Mouse (Mus musculus) regulatory T cell (primary cell): ENCODE results near the gene Tmem218.

Source experiments
- in situ Hi-C: fragments of 300-600 bp; cut with MboI, MseI; formaldehyde crosslinking; loops from one replicate; pipeline ENCODE4 v1.15.1; 2025; ENCODE audit warnings: high pct_unique_total_duplicates

Tmem218 gene

DNA sequence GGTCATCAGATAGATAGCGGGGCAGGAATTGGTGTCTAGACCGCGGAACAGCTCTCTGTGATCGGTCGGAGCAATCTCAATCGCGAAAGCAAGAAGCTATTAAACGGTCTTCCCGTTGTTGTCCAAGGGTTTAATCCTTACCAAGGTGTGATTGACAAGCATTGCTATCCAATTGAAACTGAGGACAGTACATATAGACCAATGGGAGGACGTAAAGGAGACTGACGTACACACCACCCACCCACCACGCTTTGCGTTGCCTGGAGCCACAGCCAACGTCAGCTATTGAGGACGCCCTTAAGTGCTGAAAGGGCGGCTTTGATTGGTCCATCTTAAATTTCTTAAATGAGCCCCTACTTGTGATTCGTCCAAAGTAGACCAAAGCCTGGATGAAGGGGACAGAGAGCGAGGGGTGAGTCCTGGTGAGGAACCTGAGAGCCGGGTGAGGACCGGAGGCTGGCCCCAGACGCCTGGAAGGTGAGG lies at the start of gene Tmem218:
Gene Tmem218, plus strand, starts transcription at position 295 of the 483 bp plus-strand sequence.
- in situ Hi-C loops = no loop called here

DNA sequence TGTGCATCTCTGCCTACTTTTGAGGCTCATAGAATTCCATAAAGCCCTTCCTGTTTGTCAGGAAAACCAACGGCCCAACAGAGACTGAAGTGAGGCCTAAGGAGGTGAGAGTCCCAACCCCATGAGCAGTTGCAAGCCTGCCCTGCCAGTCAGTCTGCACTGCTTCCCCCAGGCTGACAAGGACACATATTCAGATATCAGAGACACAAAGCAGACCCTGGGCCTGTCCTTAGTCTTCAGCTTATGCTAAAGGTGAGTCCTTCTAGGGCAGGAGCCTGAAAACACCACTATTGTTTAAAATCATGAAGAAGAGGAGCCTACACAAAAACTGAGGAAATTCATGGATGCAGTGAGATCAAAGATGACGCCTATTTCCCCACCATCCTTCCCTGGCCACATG lies 47.3 kb upstream of the Tmem218 start:
- in situ Hi-C loops = no loop called here

- in situ Hi-C loops = no loop called here
Measured at GRCm38 (mm10) chr9:37166899-37167298, 41.1 kb upstream of the Tmem218 start.

GRCm38 (mm10) chr9:37173376-37173775 lies 34.6 kb upstream of the Tmem218 start:
- in situ Hi-C loops = no loop called here

GRCm38 (mm10) chr9:37176002-37176401 lies 32.0 kb upstream of the Tmem218 start:
- in situ Hi-C loops = no loop called here

DNA sequence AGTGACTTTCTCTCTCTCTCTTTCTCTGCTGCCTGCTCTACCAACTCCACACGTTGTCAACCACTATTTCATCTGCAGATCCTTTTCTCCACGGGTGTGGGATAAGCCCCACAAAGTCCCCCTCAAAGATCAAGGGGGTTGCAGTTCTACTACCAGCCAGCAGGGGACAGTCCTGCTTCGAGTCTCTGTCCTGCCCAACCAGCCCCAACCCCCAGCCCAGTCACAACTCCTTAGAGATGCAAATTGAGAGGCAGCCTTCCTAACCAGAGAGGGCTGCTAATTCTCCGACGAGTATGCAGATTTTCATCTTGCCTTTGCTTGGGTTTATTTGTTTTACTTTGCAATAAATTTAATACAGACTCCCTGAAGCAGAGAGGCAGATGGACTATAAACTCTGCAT lies 30.9 kb upstream of the Tmem218 start:
- in situ Hi-C loops = no loop called here

DNA sequence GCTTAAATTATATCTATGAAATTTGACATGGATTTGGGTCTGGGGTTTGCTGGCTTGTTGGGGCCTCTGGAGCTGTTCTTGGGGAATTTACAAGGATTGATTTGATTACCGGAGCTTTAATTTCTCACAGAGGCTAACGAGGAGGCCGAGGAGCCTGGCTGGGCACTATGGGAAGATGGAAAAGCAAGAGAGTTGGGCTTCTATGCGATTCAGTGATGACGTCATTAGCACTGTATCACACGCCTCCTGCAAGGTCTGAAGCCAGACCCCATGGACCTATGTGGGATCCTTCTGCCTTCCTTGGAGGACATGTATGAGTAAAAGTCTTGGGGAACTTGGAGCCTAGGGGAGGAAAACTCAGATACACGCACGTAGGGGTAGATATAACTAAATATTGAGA lies 30.5 kb upstream of the Tmem218 start:
- in situ Hi-C loops = no loop called here

- in situ Hi-C loops = no loop called here
Measured at GRCm38 (mm10) chr9:37178911-37179310, 29.1 kb upstream of the Tmem218 start.

DNA sequence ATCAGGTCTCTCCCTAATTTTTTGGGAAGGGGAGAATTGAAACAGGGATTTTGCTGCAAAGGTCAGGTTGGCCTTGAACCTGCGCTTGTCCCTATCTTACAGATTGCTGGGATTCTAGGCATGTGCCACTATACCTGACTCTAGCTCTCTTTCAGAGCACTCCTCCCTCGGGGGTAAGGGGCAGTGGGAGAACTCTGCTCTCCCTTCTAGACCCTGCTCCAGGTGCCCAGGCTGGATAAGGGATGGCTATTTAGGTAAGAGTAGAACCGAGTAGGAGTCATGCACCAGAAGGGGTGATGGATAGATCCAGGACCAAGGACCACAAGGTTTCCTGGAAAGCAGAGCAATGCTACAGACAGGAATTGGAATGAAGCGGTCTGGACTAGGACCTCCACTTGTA lies 28.4 kb upstream of the Tmem218 start:
- in situ Hi-C loops = no loop called here

DNA sequence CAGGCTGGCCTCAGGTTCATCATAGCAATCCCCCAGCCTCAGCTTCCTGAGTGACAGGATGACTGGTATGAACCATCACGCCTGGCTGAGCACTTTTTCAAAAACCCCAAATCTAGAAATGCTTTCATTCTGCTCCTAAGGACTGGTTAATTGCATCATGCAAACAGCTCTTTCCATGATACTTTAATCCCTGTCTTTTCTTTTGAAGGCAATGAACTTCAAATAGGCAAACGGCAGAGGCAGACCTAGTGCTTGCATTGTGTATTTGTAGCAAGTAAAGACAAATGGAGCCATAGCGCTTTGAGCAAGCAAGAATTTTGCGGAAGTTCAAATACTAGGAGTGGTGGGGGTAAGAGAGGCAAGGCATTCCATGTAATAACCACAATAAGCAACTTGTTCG lies 26.4 kb upstream of the Tmem218 start:
- in situ Hi-C loops = no loop called here

DNA sequence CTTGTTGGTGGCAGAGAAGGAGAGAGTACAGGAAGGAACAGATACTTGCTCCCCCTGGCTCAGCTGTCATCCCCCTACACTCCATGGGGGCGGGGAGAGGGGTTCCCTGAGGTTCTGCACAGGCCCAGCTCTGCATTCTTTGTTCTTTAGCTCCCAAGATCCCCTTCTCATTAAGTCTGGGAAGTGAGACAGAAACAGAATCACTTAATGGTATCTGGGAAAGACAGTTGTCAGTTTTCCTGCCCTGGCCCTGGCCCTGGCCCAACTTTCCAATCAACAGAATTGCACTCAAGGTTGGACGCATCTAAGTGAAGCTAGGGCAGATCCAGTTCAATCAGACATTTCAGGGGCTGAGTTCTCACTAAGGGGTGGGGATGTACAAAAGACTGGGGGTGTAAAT lies 24.8 kb upstream of the Tmem218 start:
- in situ Hi-C loops = no loop called here

- in situ Hi-C loops = no loop called here
Measured at GRCm38 (mm10) chr9:37187407-37187806, 20.6 kb upstream of the Tmem218 start.

DNA sequence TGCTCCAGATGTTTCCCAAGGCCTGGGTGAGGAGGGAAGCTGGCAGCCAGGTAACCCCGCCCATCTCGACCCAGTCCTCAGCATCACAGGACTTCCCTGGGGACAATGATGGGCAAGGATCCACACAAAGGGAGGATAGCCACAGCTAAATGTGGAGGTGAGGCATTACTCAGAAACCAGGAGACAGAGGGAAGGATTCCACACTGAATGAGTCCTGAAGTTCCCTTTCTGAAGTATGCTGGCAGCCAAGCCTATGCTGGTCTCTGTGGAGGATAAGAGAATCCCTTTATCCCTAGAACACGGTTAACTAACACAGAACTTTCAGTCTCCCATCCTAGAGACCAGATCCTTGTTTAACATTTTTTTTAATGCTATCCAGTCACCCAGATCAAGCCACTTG lies 20.0 kb upstream of the Tmem218 start:
- in situ Hi-C loops = no loop called here

DNA sequence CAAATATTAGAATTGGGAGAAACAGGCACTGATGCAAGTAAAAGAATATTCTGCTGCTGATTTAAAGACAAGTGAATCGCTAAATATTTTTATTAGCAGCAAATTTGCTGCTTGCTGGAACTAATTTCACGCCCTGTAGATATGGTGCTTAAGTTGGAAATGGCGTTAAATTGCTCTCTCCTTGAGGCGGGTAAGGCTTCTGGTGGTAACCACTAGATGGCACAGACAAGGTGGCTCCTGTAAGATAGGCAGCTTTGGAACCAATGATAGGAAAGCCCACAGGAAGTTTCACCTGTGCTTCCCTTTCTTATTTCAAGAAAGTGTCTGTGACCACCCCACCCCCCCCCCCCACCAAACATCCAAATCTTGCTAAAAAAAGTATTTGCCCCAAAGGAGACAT lies 11.0 kb upstream of the Tmem218 start:
- in situ Hi-C loops = no loop called here

- in situ Hi-C loops = no loop called here
Measured at GRCm38 (mm10) chr9:37200414-37200813, 7.6 kb upstream of the Tmem218 start.

DNA sequence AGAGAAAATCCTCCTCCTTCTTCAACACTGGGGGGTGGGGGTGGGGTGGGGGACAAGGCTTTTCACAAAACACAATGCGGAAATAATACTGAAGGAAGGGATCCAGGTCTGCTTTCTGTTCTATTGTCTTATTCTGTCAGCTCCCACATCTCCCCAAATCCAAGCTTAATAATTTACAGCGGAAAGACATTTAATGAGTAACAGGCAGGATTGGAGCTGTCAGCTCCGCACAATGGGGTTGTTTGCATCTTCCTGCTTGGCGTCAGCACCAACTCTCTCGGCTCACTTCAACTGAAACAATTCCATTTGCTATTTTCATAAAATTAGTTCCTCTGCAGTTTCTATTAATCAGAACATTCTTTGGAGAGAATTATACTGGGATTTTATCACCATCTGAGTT lies 4.1 kb upstream of the Tmem218 start:
- in situ Hi-C loops = no loop called here

- in situ Hi-C loops = no loop called here
Measured at GRCm38 (mm10) chr9:37213060-37213738, 5.2 kb downstream of the Tmem218 start.

DNA sequence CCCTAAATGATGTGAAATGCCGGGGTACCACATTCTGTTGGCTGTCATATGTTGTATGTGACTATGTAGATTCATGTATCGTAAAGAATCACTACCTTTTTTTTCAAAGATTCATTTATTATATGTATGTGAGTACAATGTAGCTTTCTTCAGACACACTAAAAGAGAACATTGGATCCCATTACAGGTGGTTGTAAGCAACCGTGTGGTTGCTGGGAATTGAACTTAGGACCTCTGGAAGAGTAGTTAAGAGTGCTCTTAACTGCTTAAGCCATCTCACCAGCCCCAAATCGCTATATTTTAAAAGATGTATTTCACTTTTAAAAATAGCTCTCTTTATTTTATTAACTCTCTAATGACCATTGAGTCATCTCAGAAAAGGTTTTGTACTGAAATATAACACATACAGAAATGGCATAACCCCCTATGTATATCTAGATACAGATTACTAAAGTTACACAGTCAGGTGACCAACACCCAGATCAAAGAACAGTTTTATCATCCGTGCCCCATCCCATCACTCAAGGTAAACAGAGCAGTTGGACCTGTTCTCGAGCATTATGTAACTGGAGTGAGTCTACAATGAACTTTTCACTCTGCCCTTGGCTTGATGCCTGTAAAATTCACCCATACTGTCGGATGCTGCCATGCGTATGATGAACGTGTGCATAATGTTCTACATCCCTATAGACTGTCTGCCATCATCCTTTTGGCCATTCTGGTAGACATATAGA lies 6.5 kb downstream of the Tmem218 start:
- in situ Hi-C loops = no loop called here

GRCm38 (mm10) chr9:37220755-37221154 lies 12.7 kb downstream of the Tmem218 start:
- in situ Hi-C loops = no loop called here

DNA sequence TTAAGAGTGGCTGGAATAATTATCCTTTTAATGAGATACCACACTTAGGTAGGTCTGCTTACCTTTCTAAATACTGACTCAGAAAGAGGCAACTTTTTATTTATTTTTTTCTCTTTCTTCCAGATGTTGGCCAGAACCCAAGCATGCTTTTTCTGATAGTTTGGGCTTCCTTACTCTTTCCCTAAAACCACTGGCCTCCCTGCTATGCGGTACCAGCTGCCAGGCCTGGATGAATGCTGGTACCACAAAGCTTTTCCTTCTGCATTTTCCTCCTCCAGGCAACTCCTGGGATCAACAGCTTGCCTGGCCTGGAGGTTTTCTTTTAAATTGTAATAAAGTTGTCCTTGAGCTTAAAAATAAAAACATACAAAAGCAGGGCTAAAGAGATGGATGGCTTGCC lies 17.6 kb downstream of the Tmem218 start:
- in situ Hi-C loops = loop anchor here (5.0 kb wide), 2 partner anchors 188 to 258 kb away; no protein-coding TSS in a partner anchor

DNA sequence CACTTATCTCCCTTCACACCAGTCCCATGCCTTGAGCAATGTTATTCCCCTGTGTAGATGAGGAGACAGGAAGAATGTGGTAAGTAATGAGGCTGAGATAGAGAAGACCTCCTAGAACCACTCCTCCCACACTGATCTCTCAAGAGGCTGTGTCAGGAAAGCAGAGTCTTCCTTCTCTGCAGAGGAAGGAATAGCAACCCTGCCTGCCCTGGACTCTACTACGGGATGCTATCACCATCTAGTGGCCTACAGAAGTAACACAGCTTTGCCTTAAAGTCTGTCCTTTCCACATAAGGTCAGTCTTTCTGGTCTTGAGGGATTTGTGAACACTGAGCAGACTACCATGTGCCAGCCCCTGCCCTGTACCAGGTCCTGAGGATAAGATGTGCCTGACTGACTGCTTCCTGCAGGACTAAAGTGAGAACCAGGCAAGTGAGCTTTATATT lies 21.9 kb downstream of the Tmem218 start:
- in situ Hi-C loops = loop anchor here (5.0 kb wide), 2 partner anchors 193 to 263 kb away; no protein-coding TSS in a partner anchor

DNA sequence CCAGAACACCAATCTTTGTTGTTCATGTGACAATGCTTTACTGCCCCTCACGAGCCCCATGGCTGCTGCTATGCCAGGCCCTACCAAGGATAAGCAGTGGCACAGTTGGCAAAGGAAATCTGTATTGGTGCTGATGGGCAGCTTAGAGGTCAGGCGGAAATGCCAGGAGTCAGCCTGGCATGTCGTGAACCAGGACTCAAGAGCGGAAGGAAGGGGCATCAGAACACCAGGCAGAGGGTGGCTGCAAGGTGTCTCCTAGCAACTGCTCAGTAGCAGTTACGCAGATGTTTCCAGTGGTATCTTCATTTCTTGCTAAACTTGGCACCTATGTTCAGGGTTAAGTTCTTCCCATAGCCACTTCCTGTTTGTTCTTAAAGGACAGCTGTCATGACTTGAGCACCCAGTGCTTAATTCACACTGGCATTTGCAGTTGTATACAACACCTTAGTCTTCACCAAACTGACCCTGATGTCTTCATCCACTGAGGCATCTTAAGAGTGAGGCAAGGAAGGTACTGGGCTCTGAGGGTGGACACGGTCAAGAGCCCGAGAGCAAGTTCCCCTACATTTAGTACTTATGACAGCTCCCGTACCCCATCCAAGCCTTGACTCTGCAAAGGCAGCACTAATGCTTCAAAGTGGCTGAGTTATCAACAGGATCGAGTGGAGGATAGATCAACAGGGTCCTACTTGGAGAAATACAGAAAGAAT lies 22.6 kb downstream of the Tmem218 start:
- in situ Hi-C loops = no loop called here
